Mouse (Mus musculus): Measurements from ENCODE around the gene Zfp940. TPM values are rescaled to one million over a fixed set of nuclear protein-coding genes. Genes with fewer than 3 reads are reported as not detected.

The Zfp940 gene
- 1 to 10 TPM; 4.4 to 7.5 TPM for polyA plus RNA-seq (2017; shearing (Covaris generic))

DNA sequence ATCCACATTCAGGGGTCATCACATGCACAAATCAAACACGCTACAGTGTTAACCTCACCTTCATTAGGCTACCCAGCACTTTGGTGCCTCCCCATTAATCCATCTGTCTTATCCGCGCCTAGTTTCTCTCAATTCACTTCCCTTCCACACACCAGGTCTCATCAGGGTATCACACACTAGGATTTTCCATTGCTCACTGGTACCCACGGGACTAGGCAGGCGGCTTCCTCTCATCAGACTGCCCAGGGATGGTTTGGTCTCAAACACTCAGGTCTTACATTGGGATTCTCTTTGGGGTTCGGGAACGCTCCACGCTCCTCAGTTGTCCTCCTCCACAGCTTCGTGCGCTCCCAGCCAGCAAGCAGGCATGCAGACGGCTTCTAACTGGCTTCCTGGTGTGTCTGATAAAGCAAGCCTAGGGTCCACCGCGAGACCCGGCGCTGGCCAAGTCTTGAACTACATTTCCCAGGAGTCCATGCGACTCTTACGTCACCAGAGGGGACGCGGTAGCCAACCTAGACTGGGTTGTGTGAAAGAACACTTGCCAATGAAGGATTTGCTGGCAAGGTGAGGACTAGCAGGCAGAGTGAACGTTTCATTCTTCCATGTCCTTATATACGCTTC lies at the start of gene Zfp940:
TSS of gene Zfp940 (minus strand) at position 451 of the 624 bp plus-strand sequence.

DNA sequence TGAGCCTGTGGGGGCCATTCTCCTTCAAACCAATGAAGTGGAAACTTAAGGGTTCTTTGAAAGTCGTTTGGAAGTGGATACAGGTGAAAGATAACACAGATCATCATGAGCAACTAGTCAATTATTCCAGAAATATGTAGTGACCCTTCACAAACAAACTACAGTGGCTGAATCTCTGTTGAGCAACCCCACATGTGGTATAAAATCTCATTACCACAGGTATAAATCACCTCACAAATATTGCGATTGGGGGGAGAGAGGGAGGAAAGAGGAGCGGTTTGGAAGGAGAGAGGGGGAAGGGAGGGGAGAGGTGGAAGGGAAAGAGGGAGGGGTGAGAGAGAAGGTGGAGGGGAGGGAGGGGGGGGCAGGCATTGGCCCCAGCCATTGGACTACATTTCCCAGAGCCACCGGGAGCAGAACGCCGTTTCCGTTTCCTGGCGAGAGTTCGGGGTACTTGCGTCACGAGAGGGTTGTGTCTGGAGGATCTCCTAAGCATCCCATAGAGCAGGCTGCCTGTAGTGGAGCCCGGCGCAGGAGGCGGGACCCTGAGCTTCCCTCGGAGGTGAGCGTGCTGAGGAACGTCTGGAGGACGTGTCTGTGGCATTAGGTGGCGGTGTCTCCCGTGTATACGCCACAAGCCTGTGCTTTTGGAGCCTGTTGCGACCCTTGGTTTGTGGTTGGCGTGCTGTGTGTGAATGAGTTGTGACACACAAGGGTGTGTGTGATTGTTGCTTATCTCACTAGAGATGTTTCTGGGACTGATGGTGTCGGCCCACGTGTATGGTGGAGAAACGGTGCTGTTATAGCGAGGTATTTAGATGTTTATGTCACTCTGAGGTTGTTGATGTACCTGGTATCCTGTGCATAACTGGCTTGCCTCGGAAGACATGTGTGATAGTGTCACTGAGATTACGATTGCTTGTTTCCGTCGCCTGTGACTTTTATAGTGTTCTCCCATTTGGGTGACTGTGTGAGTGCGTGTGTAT lies 6.4 kb upstream of the Zfp940 start, which contains the start of gene Zfp420:
TSS of gene Zfp420 (plus strand) at position 448 of the 986 bp plus-strand sequence.

DNA sequence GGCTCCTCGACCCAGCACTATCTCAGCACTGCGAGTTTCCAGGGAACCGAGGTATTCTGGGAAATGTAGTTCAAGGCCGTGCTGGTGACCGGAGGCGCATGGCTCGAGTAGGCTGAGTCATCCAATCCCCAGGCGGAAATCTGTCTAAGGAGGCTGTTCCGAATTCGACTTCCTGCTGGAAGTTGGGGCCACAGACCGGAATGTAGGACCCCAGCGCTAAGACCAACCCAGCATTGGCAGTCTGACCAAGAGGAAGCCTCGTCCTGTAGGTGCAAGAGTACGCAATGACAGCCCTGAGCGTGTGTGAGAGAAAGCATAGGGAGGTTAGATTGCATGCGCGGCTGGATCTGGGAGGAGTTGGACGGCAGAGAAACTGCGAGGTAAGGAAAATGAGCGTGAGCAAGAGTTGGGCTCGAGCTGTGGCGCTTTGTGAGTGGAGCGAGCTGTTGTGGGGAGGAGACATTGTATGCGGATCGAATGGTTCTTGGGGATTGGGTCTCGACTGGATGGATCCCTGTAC lies 37.5 kb downstream of the Zfp940 start, which contains the start of gene Zfp790:
TSS of gene Zfp790 (plus strand) at position 205 of the 520 bp plus-strand sequence.

DNA sequence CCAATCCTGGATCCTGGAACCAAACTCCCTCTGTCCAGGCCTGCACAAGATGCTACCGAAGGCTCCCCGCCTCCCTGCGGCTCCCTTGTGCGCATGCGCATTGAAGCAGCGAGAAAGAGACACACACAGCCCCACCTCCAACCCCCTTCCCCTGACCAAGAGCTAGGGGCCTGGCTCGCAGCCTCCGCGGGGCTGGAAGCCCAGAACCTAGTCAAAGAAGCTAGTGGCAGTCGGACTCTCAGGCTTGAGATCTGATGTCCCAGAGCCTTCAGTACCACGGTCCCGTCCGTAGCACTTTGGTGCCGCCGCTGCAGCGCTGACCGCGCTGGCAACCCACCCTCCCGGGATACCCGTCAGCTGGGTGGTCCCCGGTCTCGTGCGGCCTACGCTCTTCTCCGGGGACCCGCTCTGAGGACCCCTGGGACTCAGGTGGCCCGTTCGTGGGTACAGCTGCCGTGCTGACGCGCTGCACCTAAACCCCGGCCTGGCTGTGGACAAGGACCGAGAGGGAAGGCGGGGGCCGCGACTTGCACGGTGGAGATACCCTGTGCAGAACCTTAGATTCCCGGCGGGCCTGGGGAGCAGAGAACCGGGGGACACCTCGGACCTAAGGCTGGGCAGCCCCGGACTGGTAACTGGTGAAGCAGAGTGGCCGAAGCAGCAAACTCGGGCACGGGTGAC lies 69.5 kb downstream of the Zfp940 start, which contains the start of gene Zfp30:
TSS of gene Zfp30 (plus strand) at position 128 of the 681 bp plus-strand sequence.

Other genes with a start within 250 kb of the Zfp940 start
- under 1 TPM in 1 of 2 experiments, not detected in 1; 0.82 TPM for gene Catsperg2, start 126.6 kb downstream of the Zfp940 start, polyA plus RNA-seq (2017; shearing (Covaris generic))
- gene Zfp84, start 85.1 kb downstream of the Zfp940 start, polyA plus RNA-seq (2017; shearing (Covaris generic)) = 10 to 100 TPM; 14.7 to 18.3 TPM
- gene Zfp30, start 69.7 kb downstream of the Zfp940 start, polyA plus RNA-seq (2017; shearing (Covaris generic)) = 1 to 10 TPM in 1 of 2 experiments, under 1 TPM in 1; 0.47 to 1.1 TPM
- gene Zfp790, start 37.6 kb downstream of the Zfp940 start, polyA plus RNA-seq (2017; shearing (Covaris generic)) = 10 to 100 TPM; 16.6 to 17.6 TPM
- 1 to 10 TPM; 5.2 to 5.4 TPM for gene Zfp420, start 6.3 kb upstream of the Zfp940 start, polyA plus RNA-seq (2017; shearing (Covaris generic))
- gene Zfp27, start 52.9 kb upstream of the Zfp940 start, polyA plus RNA-seq (2017; shearing (Covaris generic)) = 1 to 10 TPM; 3.2 to 4.5 TPM
- 1 to 10 TPM in 1 of 2 experiments, under 1 TPM in 1; 0.84 to 1.0 TPM for gene Zfp383, start 54.6 kb upstream of the Zfp940 start, polyA plus RNA-seq (2017; shearing (Covaris generic))
- gene Zfp74, start 100.4 kb upstream of the Zfp940 start, polyA plus RNA-seq (2017; shearing (Covaris generic)) = 10 to 100 TPM in 1 of 2 experiments, 1 to 10 TPM in 1; 3.8 to 12.7 TPM
- 1 to 10 TPM; 6.8 to 9.1 TPM for gene Zfp568, start 130.3 kb upstream of the Zfp940 start, polyA plus RNA-seq (2017; shearing (Covaris generic))
- gene Zfp14, start 197.7 kb upstream of the Zfp940 start, polyA plus RNA-seq (2017; shearing (Covaris generic)) = 1 to 10 TPM; 1.6 to 5.0 TPM
- 1 to 10 TPM; 4.3 to 8.9 TPM for gene Zfp82, start 219.2 kb upstream of the Zfp940 start, polyA plus RNA-seq (2017; shearing (Covaris generic))
- gene Gm26920, start 236.7 kb upstream of the Zfp940 start, polyA plus RNA-seq (2017; shearing (Covaris generic)) = 1 to 10 TPM in 1 of 2 experiments, not detected in 1; 4.2 TPM
- gene Zfp566, start 236.9 kb upstream of the Zfp940 start, polyA plus RNA-seq (2017; shearing (Covaris generic)) = 10 to 100 TPM in 1 of 2 experiments, 1 to 10 TPM in 1; 7.9 to 11.2 TPM
- gene Zfp260, start 241.1 kb upstream of the Zfp940 start, polyA plus RNA-seq (2017; shearing (Covaris generic)) = 10 to 100 TPM; 62.3 to 66.4 TPM